21 mouse cellular contexts compared by ENCODE assay signal in the genomic region with DNA sequence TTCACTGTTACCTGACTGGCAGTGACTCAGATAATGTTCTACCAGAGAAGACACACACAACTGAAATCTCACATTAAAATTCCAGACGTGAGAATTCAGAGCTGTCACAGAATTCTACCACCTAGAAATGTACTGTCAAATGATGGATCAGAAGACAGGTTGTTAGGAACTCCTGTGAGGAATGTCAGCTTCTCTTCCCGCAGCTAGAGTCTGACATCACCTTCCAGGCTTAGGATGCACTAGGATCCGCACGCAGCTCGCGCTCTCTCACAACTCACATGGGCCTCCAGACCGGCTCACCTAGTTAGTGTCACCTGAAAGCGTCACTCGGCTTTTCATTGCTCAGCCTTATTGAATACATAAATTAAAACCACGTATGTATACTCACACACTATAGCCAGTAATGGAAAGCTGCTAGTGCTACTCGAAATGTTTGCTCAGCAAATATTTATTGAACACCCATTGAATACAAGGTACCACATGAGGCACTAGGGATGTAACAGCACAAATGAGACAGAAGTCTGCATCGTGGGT.
"Had no signal": no experiment of that assay in that cellular context is flagged by ENCODE, and none has a peak within 500 bp of the region (broad histone marks: within the 10 kb centered on the region; RNA-seq: fewer than 3 reads in every experiment).

No protein-coding gene starts in this region.

- H3K27me3 ChIP-seq: intestine, embryonic 15.5 days; kidney, embryonic 15.5 days; limb, embryonic 13.5 days; liver, embryonic 12.5 days; liver, embryonic 15.5 days; lung, embryonic 15.5 days; megakaryocyte, embryonic 14.5 days; midbrain, embryonic 12.5 days had no signal

- H3K9me3 ChIP-seq: intestine, embryonic 15.5 days; kidney, embryonic 15.5 days; limb, embryonic 10.5 days; limb, embryonic 13.5 days; liver, embryonic 12.5 days; liver, embryonic 15.5 days; lung, embryonic 15.5 days; megakaryocyte, embryonic 14.5 days; midbrain, embryonic 12.5 days had no signal

- DNase-seq: kidney, adult 11 months; kidney, adult 8-10 months; kidney, postnatal 10 days; kidney, postnatal 36 days; liver; lung, adult 18-20 months; lung, postnatal 10 days; lung, postnatal 36 days; thymus, adult 2 months; thymus, postnatal 14 days; thymus, postnatal 4 days had no signal

- H3K4me1 ChIP-seq: intestine, embryonic 15.5 days; limb, embryonic 10.5 days; limb, embryonic 13.5 days; liver, embryonic 12.5 days; liver, embryonic 15.5 days; lung, embryonic 15.5 days had no signal

- H3K27ac ChIP-seq: intestine, embryonic 15.5 days; kidney, embryonic 15.5 days; limb, embryonic 10.5 days; limb, embryonic 13.5 days; liver, embryonic 12.5 days; liver, embryonic 15.5 days; lung, embryonic 15.5 days; midbrain, embryonic 12.5 days had no signal

- H3K4me2 ChIP-seq: intestine, embryonic 15.5 days; kidney, embryonic 15.5 days; limb, embryonic 13.5 days; liver, embryonic 12.5 days; liver, embryonic 15.5 days; lung, embryonic 15.5 days; midbrain, embryonic 12.5 days had no signal

- H3K4me3 ChIP-seq: intestine, embryonic 15.5 days; kidney, embryonic 15.5 days; limb, embryonic 10.5 days; limb, embryonic 13.5 days; liver, embryonic 12.5 days; liver, embryonic 15.5 days; lung, embryonic 15.5 days; megakaryocyte, embryonic 14.5 days; midbrain, embryonic 12.5 days; myocyte had no signal

- H3K9ac ChIP-seq: intestine, embryonic 15.5 days; kidney, embryonic 15.5 days; limb, embryonic 13.5 days; liver, embryonic 12.5 days; liver, embryonic 15.5 days; lung, embryonic 15.5 days; midbrain, embryonic 12.5 days had no signal

- ATAC-seq: intestine, embryonic 15.5 days; liver, embryonic 12.5 days had no signal
